Mouse (Mus musculus) hindbrain, embryonic 10.5 days (tissue): ENCODE data around the gene Grin1. TPM values are rescaled to one million over a fixed set of nuclear protein-coding genes. Genes with fewer than 3 reads are reported as not detected.

ENCODE experiments used
- DNase-seq: peaks from one replicate; pipeline ENCODE4 v3.0.0-alpha.2; 2017; ENCODE audit warnings: low spot score
- H3K27ac ChIP-seq: fragments of 300-500 bp; sonication (generic); 2 replicates; pipeline ENCODE4 v1.5.1; 2016; ENCODE audit warnings: mild to moderate bottlenecking, moderate library complexity
- H3K27me3 ChIP-seq: fragments of 300-500 bp; sonication (generic); 2 replicates; pipeline ENCODE4 v1.6.1; 2016; ENCODE audit warnings: mild to moderate bottlenecking; ENCODE audit not compliant: poor library complexity, insufficient read depth, severe bottlenecking
- H3K36me3 ChIP-seq: fragments of 300-500 bp; sonication (generic); 2 replicates; pipeline ENCODE4 v1.6.1; 2016; ENCODE audit warnings: mild to moderate bottlenecking, moderate library complexity
- H3K4me1 ChIP-seq: fragments of 300-500 bp; sonication (generic); replicated peaks from 2 replicates; pipeline ENCODE4 v1.6.1; 2016; ENCODE audit warnings: mild to moderate bottlenecking
- H3K4me3 ChIP-seq: fragments of 300-500 bp; sonication (generic); 2 replicates; pipeline ENCODE4 v1.5.1; 2016; ENCODE audit warnings: mild to moderate bottlenecking, moderate library complexity
- H3K9me3 ChIP-seq: fragments of 300-500 bp; sonication (generic); 2 replicates; pipeline ENCODE4 v1.6.1; 2016; ENCODE audit warnings: mild to moderate bottlenecking, moderate library complexity
- WGBS: fragments of 180-500 bp; shearing (Covaris S2); methylation state at CpG from one replicate; pipeline ENCODE4 v1.1.7; 2016; 5-methylcytosine and 5-hydroxymethylcytosine counted together
- polyA plus RNA-seq: library from polyadenylated mRNA; unstranded; fragments of >200 nt; fragmentation: Nextera tagmentation; extraction: Ambion mirVana; gene quantifications from 2 replicates; pipeline ENCODE4 v1.2.1, GENCODE M21; 2016

Gene Grin1
- polyA plus RNA-seq, 1 experiment from 2014 or later, result 4.5 TPM

DNA sequence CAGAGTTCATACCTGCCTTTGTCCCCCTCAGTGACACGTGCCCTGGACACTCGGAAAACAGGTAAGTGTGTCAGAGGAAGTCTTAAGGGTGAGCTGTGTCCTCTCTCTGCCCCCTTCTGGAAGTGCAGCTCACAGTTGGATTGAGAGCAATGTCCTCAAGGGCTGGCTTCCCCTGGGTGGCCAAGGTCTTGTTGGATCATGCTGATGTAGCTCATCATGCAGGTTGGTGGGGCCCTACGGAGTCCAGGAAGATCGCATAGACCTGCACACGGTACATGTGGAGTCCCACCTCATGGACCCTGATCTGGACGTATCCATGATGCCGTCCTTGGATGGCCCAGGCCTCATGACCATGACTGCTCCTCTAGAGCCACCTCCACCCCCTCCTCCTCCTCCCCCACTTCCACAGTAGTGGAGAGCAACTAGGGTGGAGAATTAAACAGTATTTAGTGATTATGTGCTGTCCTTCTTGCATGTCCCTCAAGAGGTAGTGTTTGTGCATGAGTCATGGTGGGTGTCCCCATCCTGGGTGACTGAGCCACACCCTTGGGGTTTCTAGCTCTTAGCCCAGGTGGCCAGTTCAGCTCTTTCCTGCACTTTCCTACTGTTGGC is 30.1 kb downstream of the Grin1 start:
- peaks cover 26% of the 10 kb centered on the region for H3K36me3 ChIP-seq
- H3K4me1 ChIP-seq, result peaks cover 30% of the 10 kb centered on the region
- H3K27ac ChIP-seq, result no peak overlapping the region
- 87% methylated on average over 7 of the region's 7 CpGs for WGBS
- H3K4me3 ChIP-seq, result no peak overlapping the region
- no peak for DNase-seq
- H3K9me3 ChIP-seq, result no peaks in the 10 kb centered on the region
- peaks cover 69% of the 10 kb centered on the region for H3K27me3 ChIP-seq

DNA sequence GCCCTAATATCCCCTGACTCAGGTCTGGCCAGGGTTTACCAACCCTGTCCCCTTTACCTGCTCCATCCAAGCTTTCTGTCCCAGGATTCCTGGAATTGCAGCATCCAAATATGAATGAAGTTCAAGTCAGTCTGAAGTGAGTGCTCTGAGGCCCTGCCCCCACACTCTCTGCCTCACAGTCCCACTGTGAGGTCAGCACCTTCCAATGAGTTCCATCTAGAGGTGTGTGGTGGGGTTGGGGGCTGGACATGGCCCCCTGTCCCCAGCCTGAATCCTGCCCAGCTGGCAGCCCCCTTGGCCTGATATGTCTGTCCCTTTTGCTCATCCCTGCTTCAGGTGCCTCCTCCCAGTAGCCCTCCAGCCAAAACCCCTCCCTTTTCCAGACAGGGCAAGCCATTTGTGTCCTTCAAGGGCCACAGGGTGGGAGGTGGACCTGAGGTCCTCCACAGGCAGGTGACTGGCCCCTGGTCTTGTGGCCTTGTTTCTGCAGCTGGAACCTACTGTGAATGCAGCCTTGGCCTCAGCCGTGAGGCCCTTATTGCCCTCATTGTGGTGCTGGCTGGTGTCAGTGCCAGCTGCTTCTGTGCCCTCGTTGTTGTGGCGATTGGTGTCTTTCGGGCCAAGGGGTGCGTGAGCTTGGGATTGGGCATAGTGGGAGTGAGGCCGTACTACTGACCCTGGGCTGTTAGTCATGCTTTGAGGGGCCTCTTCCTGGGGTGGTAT is 30.9 kb downstream of the Grin1 start, which contains the start of gene Tmem210:
Gene Tmem210, plus strand, starts transcription at position 219 of the 723 bp plus-strand sequence.
- Histone ChIP-seq H3K27me3 (peaks cover 61% of the 10 kb centered on the region), H3K36me3 (peaks cover 34% of the 10 kb centered on the region), H3K9me3 (no peaks in the 10 kb centered on the region), H3K4me1 (peaks cover 30% of the 10 kb centered on the region), H3K4me3 (no peak within 1 kb of the TSS), H3K27ac (no peak within 1 kb of the TSS)
- 85% methylated on average over 6 of the region's 6 CpGs for WGBS
- no peak for DNase-seq

DNA sequence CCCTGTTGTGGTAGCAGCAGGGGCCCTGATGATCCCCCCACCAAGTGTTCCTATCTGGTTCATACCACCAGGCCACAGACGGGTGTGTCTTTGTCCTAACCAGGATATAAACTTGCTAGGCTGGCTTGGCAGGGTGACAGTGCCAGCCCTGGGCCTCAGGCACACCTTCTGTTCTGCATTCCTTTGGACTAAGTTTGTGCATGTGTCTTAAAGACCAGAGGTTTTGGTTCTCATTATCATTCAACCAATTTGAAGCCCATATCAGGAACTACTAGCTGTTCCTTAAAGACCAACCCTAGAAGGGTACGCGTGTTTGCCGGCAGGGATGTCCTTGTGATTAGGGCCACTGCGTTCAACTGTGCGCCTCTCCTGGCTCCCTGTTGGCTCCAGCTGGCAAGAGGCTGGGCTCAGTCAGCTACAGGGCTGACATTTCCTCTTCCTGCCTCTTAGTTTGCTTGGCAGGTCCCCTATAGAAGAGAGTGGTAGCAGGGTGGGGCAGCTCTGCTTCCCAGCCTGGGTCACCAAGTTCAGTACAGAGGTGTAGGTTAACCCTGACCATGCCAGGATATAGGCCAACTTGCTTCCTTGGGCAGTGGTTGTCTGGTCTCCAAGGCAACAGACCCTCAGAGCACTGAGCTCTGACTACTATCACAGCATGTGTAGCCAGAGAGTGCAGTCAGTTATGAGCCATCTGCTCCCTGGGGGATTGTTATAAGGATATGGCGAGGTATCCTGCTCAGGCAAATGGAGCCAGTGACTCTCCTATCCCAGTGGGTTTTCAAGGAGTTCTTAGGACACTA is 31.9 kb downstream of the Grin1 start:
- H3K27me3 ChIP-seq, result peaks cover 51% of the 10 kb centered on the region
- 62% methylated on average over 7 of the region's 7 CpGs for WGBS
- no peak for DNase-seq
- no peaks in the 10 kb centered on the region for H3K9me3 ChIP-seq
- peaks cover 44% of the 10 kb centered on the region for H3K36me3 ChIP-seq
- H3K4me3 ChIP-seq, result no peak overlapping the region
- H3K4me1 ChIP-seq, result peaks cover 22% of the 10 kb centered on the region
- H3K27ac ChIP-seq, result no peak overlapping the region

DNA sequence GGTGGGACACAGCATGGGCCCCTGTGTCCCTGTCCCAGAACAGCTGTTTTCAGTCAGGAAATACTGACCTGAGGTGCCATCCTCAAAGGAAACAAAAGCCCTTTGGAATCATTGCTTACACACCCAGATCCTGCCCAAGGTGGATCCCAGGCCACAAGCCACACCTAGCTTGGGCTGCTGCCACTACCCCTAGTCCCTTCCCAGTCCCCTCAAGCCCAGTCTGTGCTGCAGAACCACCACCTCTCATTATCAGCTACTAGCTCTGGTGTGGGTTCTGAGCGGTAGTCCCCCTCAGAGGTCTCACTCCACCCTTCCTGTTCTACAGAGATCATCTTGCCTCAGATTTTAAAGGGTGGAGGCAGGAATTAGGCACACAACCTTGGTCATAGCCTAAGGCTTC is 32.7 kb downstream of the Grin1 start:
- Histone ChIP-seq H3K27me3 (peaks cover 44% of the 10 kb centered on the region), H3K27ac (no peak overlapping the region), H3K36me3 (peaks cover 51% of the 10 kb centered on the region), H3K4me3 (no peak overlapping the region), H3K4me1 (peaks cover 15% of the 10 kb centered on the region), H3K9me3 (no peaks in the 10 kb centered on the region)
- DNase-seq, result no peak
- WGBS, result 88% methylated on average over 1 of the region's 1 CpGs

DNA sequence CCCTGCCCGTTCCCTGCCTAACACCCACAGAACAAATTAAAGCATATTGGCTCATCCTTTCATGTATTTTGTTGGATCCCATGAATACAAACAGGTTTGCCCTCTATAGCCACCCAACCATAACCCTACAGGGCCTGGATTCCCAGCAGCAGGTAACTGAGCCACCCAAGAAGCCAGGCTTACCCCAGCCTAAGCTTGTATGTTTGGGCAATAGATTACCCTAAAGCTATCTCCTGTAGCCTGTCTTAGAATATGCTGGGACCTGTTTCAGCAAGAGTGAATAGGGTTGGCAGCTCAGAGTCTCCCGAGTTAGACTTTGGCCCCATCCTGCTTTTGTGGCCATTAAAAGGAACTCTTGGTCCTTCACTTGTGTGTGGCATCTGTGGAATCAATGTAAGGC is 33.4 kb downstream of the Grin1 start:
- 92% methylated on average over 2 of the region's 2 CpGs for WGBS
- Histone ChIP-seq H3K27ac (no peak overlapping the region), H3K9me3 (no peaks in the 10 kb centered on the region), H3K27me3 (peaks cover 36% of the 10 kb centered on the region), H3K4me1 (peaks cover 9% of the 10 kb centered on the region), H3K36me3 (peaks cover 59% of the 10 kb centered on the region), H3K4me3 (no peak overlapping the region)
- no peak for DNase-seq

DNA sequence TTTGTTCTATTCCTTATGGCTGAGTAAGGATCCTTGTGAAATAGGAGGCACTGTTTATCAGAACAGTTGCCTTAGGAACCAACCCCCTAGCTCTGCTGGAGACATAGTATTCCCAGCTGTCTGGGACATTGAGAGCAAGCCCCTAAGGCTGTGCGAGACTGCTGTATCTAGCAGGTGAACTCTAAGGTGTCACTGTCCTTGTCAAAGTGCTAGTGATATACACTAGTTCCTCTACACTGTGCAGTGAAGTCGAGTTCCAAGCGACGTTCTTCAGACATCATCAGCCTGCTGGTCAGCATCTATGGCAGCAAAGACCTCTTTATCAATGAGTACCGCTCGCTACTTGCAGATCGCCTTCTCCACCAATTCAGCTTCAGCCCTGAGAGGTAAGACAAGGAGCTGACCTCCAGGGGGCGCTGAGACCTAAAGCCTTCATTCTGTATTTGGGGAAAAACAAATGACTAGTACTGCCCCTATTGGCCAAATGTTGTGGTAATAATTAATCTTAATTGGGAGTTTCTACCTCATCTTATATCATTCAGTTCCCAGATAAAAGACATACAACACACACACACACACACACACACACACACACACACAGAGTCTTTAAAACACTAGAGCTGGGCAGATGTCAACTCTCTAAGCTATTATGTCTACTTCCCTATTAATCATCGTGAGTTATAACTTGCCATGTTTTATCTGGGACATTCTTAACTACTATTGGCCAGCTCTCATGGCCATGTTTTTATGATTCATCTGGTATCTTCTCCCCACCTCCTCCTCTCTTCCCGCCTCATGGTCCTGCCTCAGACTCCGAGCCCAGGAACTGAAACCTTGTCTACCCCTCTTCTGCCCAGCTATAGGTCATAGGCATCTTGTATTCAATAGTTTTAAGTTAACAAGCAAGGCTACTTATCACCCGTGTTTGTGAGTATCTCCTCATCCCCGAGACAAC is 39.8 kb downstream of the Grin1 start:
- DNase-seq, result peak; percentile 81
- Histone ChIP-seq H3K36me3 (peaks cover 100% of the 10 kb centered on the region), H3K4me3 (no peak overlapping the region), H3K27ac (no peak overlapping the region), H3K27me3 (no peaks in the 10 kb centered on the region), H3K4me1 (peaks cover 2% of the 10 kb centered on the region; the same call in 1 of the 2 replicates), H3K9me3 (no peaks in the 10 kb centered on the region)
- WGBS, result 63% methylated on average over 13 of the region's 13 CpGs

DNA sequence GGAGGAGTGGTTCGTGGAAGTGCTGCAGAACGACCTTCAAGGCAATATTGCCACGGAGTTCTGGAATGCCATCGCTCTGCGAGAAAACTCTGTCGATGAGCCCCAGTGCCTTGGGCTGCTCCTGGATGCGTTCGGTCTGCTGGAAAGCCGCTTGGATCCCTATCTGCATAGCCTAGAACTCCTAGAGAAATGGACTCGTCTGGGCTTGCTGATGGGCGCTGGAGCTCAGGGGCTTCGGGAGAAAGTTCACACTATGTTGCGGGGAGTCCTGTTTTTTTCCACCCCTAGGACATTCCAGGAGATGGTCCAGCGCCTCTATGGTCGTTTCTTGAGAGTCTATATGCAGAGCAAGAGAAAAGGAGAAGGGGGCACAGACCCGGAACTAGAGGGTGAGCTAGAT is 46.0 kb downstream of the Grin1 start:
- H3K4me3 ChIP-seq, result peak overlapping the region; percentile 91
- peak overlapping the region; percentile 91 for H3K27ac ChIP-seq
- no peak for DNase-seq
- 40% methylated on average over 16 of the region's 16 CpGs for WGBS
- peaks cover 81% of the 10 kb centered on the region for H3K36me3 ChIP-seq
- peaks cover 34% of the 10 kb centered on the region for H3K4me1 ChIP-seq
- no peaks in the 10 kb centered on the region for H3K9me3 ChIP-seq
- no peaks in the 10 kb centered on the region for H3K27me3 ChIP-seq

DNA sequence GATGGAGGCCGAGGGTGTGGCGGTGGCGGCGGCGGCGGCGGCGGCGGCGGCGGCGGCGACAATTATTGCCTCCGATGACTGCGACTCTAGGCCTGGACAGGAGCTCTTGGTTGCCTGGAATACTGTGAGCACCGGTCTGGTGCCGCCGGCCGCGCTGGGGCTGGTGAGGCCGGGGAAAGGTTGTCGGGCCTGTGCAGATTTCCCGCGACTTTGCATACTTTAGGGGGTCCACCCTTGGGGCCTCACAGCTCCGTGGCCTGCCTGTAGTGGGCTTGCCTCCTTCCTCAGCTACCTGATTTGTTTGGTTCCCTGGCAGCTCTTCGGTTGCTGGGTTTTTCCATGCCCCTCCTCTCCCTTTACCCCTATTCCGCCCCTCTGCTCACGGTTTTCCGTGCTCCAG is 46.5 kb downstream of the Grin1 start:
- WGBS, result under 1% methylated on average over 29 of the region's 29 CpGs
- peaks cover 80% of the 10 kb centered on the region for H3K36me3 ChIP-seq
- no peak for DNase-seq
- peak overlapping the region; percentile 91 for H3K27ac ChIP-seq
- peaks cover 36% of the 10 kb centered on the region for H3K4me1 ChIP-seq
- no peaks in the 10 kb centered on the region for H3K9me3 ChIP-seq
- H3K4me3 ChIP-seq, result peak overlapping the region; percentile 91
- no peaks in the 10 kb centered on the region for H3K27me3 ChIP-seq

DNA sequence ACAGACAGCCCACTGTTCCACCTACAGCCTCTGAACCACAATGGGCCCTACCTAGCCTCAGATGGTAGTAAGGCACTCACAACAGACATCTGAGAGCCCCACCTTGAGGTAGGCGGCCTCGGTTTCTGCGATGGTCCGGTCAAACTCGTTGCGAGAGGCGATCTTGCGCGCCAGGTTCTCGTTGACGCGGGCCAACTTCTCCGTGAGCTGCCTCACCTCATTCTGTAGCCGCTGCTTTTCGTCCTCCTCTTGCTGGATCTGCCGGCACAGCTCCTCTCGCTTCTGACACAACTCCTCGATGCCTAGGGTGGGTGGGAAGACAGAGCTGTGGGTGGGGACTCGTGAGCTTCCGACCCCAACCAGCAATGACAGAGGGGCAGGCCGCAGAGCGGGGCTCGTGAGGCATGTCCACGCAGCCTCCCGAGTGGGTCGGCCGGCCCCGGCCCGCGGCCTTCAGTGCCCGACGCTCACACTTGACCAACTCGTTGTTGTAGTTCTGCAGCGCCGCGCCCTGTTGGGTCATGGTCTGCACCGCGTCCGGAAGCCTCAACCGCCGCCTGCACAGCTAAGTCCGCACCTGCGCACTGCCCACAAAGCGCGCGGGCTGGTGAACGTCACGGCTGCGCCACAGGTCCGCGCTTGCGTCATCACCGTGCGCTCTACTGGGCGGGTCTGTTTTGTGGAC is 47.0 kb downstream of the Grin1 start, which contains the start of the genes Ssna1 and Anapc2:
Gene Ssna1, minus strand, starts transcription at position 612 of the 685 bp plus-strand sequence.
Gene Anapc2, plus strand, starts transcription at position 652 of the 685 bp plus-strand sequence.
- Histone ChIP-seq H3K27ac (peak within 1 kb of the TSS; percentile 91), H3K36me3 (peaks cover 74% of the 10 kb centered on the region), H3K4me1 (peaks cover 41% of the 10 kb centered on the region), H3K4me3 (peak within 1 kb of the TSS; percentile 91), H3K27me3 (no peaks in the 10 kb centered on the region), H3K9me3 (no peaks in the 10 kb centered on the region)
- DNase-seq, result peak; percentile 99
- WGBS, result under 1% methylated on average over 55 of the region's 55 CpGs

DNA sequence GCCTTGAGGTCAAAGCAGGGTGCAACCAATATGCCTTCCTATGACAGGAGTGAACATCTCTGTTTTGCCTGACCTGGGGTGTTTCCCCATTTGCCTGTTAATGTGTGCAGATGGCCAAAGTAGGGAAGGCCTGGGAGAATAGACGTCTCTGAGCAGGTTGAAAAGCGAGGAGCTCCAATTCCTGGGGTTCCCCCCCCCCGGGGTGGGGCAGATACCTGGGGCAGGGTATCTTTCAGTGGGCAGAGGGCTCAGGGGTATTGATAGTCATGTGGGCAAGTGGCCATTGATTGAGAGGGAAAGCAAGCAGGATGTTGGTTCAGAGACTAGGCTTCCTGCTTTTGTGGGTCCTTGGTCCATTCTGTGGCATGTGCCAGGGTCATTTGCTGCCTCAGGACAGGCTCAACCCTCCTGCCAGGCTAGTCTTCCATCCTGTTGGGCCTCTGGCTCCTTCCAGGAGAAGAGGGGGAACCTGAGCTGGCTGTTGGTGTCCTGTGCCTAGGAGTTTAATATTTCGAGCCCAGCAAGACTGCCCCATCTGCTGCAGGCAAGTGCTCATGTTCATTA is 51.2 kb downstream of the Grin1 start:
- no peak for DNase-seq
- WGBS, result 80% methylated on average over 4 of the region's 4 CpGs
- peaks cover 26% of the 10 kb centered on the region for H3K27me3 ChIP-seq
- peaks cover 37% of the 10 kb centered on the region for H3K36me3 ChIP-seq
- H3K9me3 ChIP-seq, result no peaks in the 10 kb centered on the region
- H3K27ac ChIP-seq, result no peak overlapping the region
- H3K4me1 ChIP-seq, result peaks cover 65% of the 10 kb centered on the region
- no peak overlapping the region for H3K4me3 ChIP-seq

DNA sequence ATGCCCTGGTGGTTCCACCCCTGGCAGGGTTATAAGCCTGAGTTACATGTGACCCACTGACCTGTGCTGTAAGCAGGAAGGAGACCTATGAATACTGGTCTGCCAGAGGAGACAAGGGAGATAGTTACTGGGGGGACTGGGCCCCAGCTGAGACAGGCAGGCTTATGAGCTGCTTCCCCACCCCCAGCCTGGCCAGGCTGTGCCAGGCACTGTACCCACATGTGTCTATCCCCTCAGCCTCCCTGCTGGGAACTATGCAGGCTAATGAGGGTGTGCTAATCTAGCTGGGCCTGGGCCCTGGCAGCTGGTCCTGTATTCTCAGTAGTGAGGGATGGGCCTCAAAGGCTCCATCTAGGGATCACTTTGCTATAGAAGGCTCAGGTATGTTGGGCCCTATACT is 51.7 kb downstream of the Grin1 start:
- no peak for DNase-seq
- no peak overlapping the region for H3K4me3 ChIP-seq
- peaks cover 37% of the 10 kb centered on the region for H3K36me3 ChIP-seq
- H3K27me3 ChIP-seq, result peaks cover 26% of the 10 kb centered on the region
- H3K9me3 ChIP-seq, result no peaks in the 10 kb centered on the region
- peaks cover 68% of the 10 kb centered on the region for H3K4me1 ChIP-seq
- H3K27ac ChIP-seq, result no peak overlapping the region
